Mouse (Mus musculus) lung, embryonic 15.5 days (tissue): Measurements from ENCODE around the gene Zfp212. TPM values are rescaled to one million over a fixed set of nuclear protein-coding genes. Genes with fewer than 3 reads are reported as not detected.
A peak's percentile ranks its signal among the peaks of the same experiment; 100 is the strongest.

ENCODE experiments used
- ATAC-seq: fragments of 200-750 bp; cut with Nextera tagmentation; 2 replicates; pipeline ENCODE4 v1.8.0; 2017; ENCODE audit warnings: moderate number of reproducible peaks, borderline replicate concordance; ENCODE audit not compliant: low FRiP score, low TSS enrichment; ENCODE audit errors: extremely low read depth
- H3K27ac ChIP-seq: fragments of 300-500 bp; sonication (generic); 2 replicates; pipeline ENCODE4 v1.5.1; 2015; ENCODE audit warnings: moderate library complexity, mild to moderate bottlenecking, inconsistent platforms
- H3K27me3 ChIP-seq: fragments of 300-500 bp; sonication (generic); 2 replicates; pipeline ENCODE4 v1.6.1; 2015; ENCODE audit warnings: inconsistent platforms
- H3K36me3 ChIP-seq: fragments of 300-500 bp; sonication (generic); 2 replicates; pipeline ENCODE4 v1.6.1; 2015; ENCODE audit warnings: inconsistent platforms
- H3K4me1 ChIP-seq: fragments of 300-500 bp; sonication (generic); 2 replicates; pipeline ENCODE4 v1.6.1; 2015; ENCODE audit warnings: inconsistent platforms
- H3K4me2 ChIP-seq: fragments of 300-500 bp; sonication (generic); 2 replicates; pipeline ENCODE4 v1.6.1; 2015; ENCODE audit warnings: inconsistent platforms, mild to moderate bottlenecking, moderate library complexity
- H3K4me3 ChIP-seq: fragments of 300-500 bp; sonication (generic); 2 replicates; pipeline ENCODE4 v1.5.1; 2015; ENCODE audit warnings: mild to moderate bottlenecking, inconsistent platforms
- H3K9ac ChIP-seq: fragments of 300-500 bp; sonication (generic); 2 replicates; pipeline ENCODE4 v1.6.1; 2015; ENCODE audit warnings: inconsistent platforms
- H3K9me3 ChIP-seq: fragments of 300-500 bp; sonication (generic); 2 replicates; pipeline ENCODE4 v1.6.1; 2016; ENCODE audit warnings: inconsistent platforms
- WGBS: fragments of 180-500 bp; shearing (Covaris S2); methylation state at CpG from one replicate; pipeline ENCODE4 v1.1.7; 2015; 5-methylcytosine and 5-hydroxymethylcytosine counted together
- polyA plus RNA-seq: library from polyadenylated mRNA; unstranded; fragments of >200 nt; fragmentation: Nextera tagmentation; extraction: Ambion mirVana; gene quantifications from 2 replicates; pipeline ENCODE4 v1.2.1, GENCODE M21; 2015

Gene Zfp212
- polyA plus RNA-seq, 1 experiment from 2014 or later, result 18.6 TPM

- H3K9me3 ChIP-seq, result 0 out of 2 replicates have a peak, but pooled peaks cover 3% of the 10 kb centered on the region
- peaks cover 88% of the 10 kb centered on the region for H3K36me3 ChIP-seq
- ATAC-seq, result no peak
- no peak overlapping the region for H3K9ac ChIP-seq
- no peak overlapping the region for H3K4me3 ChIP-seq
- H3K4me2 ChIP-seq, result no peak overlapping the region
- H3K27me3 ChIP-seq, result no peaks in the 10 kb centered on the region
- no peak overlapping the region for H3K27ac ChIP-seq
- H3K4me1 ChIP-seq, result no peaks in the 10 kb centered on the region
- 69% methylated on average over 19 of the region's 19 CpGs for WGBS
These were observed 15.9 kb upstream of the Zfp212 start for GRCm38 (mm10) chr6:47904361-47904760.

GRCm38 (mm10) chr6:47904917-47905695, 15.2 kb upstream of the Zfp212 start:
- no peak overlapping the region for H3K27ac ChIP-seq
- H3K9me3 ChIP-seq, result 0 out of 2 replicates have a peak, but pooled peaks cover 3% of the 10 kb centered on the region
- no peak overlapping the region for H3K9ac ChIP-seq
- ATAC-seq, result peak; percentile 19; the same call in 1 of the 2 replicates
- H3K36me3 ChIP-seq, result peaks cover 80% of the 10 kb centered on the region
- H3K4me2 ChIP-seq, result no peak overlapping the region
- H3K4me1 ChIP-seq, result no peaks in the 10 kb centered on the region
- WGBS, result 73% methylated on average over 44 of the region's 44 CpGs
- no peaks in the 10 kb centered on the region for H3K27me3 ChIP-seq
- no peak overlapping the region for H3K4me3 ChIP-seq

GRCm38 (mm10) chr6:47906326-47906725, 13.9 kb upstream of the Zfp212 start:
- Histone ChIP-seq H3K27me3 (no peaks in the 10 kb centered on the region), H3K4me3 (no peak overlapping the region), H3K9me3 (0 out of 2 replicates have a peak, but pooled peaks cover 3% of the 10 kb centered on the region), H3K9ac (no peak overlapping the region), H3K4me1 (no peaks in the 10 kb centered on the region), H3K36me3 (peaks cover 68% of the 10 kb centered on the region), H3K27ac (no peak overlapping the region), H3K4me2 (no peak overlapping the region)
- no peak for ATAC-seq
- WGBS, result 93% methylated on average over 5 of the region's 5 CpGs

GRCm38 (mm10) chr6:47909007-47909406, 11.3 kb upstream of the Zfp212 start:
- Histone ChIP-seq H3K4me3 (no peak overlapping the region), H3K9me3 (0 out of 2 replicates have a peak, but pooled peaks cover 3% of the 10 kb centered on the region), H3K36me3 (peaks cover 41% of the 10 kb centered on the region), H3K27ac (no peak overlapping the region), H3K4me2 (no peak overlapping the region), H3K27me3 (no peaks in the 10 kb centered on the region), H3K9ac (no peak overlapping the region), H3K4me1 (no peaks in the 10 kb centered on the region)
- WGBS, result 79% methylated on average over 1 of the region's 1 CpGs
- no peak for ATAC-seq

GRCm38 (mm10) chr6:47911650-47912049, 8.6 kb upstream of the Zfp212 start:
- Histone ChIP-seq H3K4me3 (no peak overlapping the region), H3K9me3 (no peaks in the 10 kb centered on the region), H3K27me3 (no peaks in the 10 kb centered on the region), H3K27ac (no peak overlapping the region), H3K36me3 (peaks cover 15% of the 10 kb centered on the region), H3K9ac (no peak overlapping the region), H3K4me1 (no peaks in the 10 kb centered on the region), H3K4me2 (no peak overlapping the region)
- no peak for ATAC-seq
- 46% methylated on average over 1 of the region's 1 CpGs for WGBS

- ATAC-seq, result no peak
- H3K4me1 ChIP-seq, result no peaks in the 10 kb centered on the region
- 48% methylated on average over 3 of the region's 3 CpGs for WGBS
These were observed 7.3 kb upstream of the Zfp212 start for GRCm38 (mm10) chr6:47912991-47913390.

GRCm38 (mm10) chr6:47917051-47917450, 3.2 kb upstream of the Zfp212 start:
- no peaks in the 10 kb centered on the region for H3K36me3 ChIP-seq

More at GRCm38 (mm10) chr6:47912991-47913390, 7.3 kb upstream of the Zfp212 start:
- no peaks in the 10 kb centered on the region for H3K9me3 ChIP-seq
- no peak overlapping the region for H3K27ac ChIP-seq
- H3K4me3 ChIP-seq, result no peak overlapping the region
- H3K9ac ChIP-seq, result no peak overlapping the region
- no peaks in the 10 kb centered on the region for H3K27me3 ChIP-seq
- 0 out of 2 replicates have a peak, but pooled peaks cover 3% of the 10 kb centered on the region for H3K36me3 ChIP-seq
- no peak overlapping the region for H3K4me2 ChIP-seq

GRCm38 (mm10) chr6:47918768-47919274, 1.5 kb upstream of the Zfp212 start:
- 57% methylated on average over 3 of the region's 3 CpGs for WGBS
- no peak for ATAC-seq
- no peak overlapping the region for H3K9ac ChIP-seq
- no peak overlapping the region for H3K4me3 ChIP-seq
- H3K27ac ChIP-seq, result no peak overlapping the region
- H3K27me3 ChIP-seq, result no peaks in the 10 kb centered on the region
- peaks cover 15% of the 10 kb centered on the region for H3K4me1 ChIP-seq
- H3K9me3 ChIP-seq, result no peaks in the 10 kb centered on the region
- H3K36me3 ChIP-seq, result no peaks in the 10 kb centered on the region
- no peak overlapping the region for H3K4me2 ChIP-seq

More at GRCm38 (mm10) chr6:47917051-47917450, 3.2 kb upstream of the Zfp212 start:
- H3K4me2 ChIP-seq, result no peak overlapping the region
- no peak for ATAC-seq
- no peak overlapping the region for H3K27ac ChIP-seq
- no peak overlapping the region for H3K4me3 ChIP-seq
- no peaks in the 10 kb centered on the region for H3K9me3 ChIP-seq
- 75% methylated on average over 5 of the region's 5 CpGs for WGBS
- no peak overlapping the region for H3K9ac ChIP-seq
- H3K27me3 ChIP-seq, result no peaks in the 10 kb centered on the region
- H3K4me1 ChIP-seq, result peaks cover 13% of the 10 kb centered on the region

- peak overlapping the region; percentile 98 for H3K27ac ChIP-seq
- H3K4me2 ChIP-seq, result peak overlapping the region; percentile 58
- H3K4me3 ChIP-seq, result peak overlapping the region; percentile 67
- H3K36me3 ChIP-seq, result no peaks in the 10 kb centered on the region
- peaks cover 15% of the 10 kb centered on the region for H3K4me1 ChIP-seq
- peak overlapping the region; percentile 71 for H3K9ac ChIP-seq
- H3K27me3 ChIP-seq, result no peaks in the 10 kb centered on the region
- no peak; the same call in 1 of the 2 replicates for ATAC-seq
- H3K9me3 ChIP-seq, result no peaks in the 10 kb centered on the region
- 28% methylated on average over 11 of the region's 11 CpGs for WGBS
These were observed 430 bp upstream of the Zfp212 start for GRCm38 (mm10) chr6:47919646-47920446.

- ATAC-seq, result no peak
- H3K9me3 ChIP-seq, result no peaks in the 10 kb centered on the region
- peak overlapping the region; percentile 55 for H3K4me3 ChIP-seq
- H3K27me3 ChIP-seq, result no peaks in the 10 kb centered on the region
- H3K36me3 ChIP-seq, result peaks cover 12% of the 10 kb centered on the region; the same call in 1 of the 2 replicates
- H3K27ac ChIP-seq, result peak overlapping the region; percentile 57; the same call in 1 of the 2 replicates
- 52% methylated on average over 12 of the region's 12 CpGs for WGBS
- H3K4me1 ChIP-seq, result peaks cover 13% of the 10 kb centered on the region; the same call in 1 of the 2 replicates
- H3K9ac ChIP-seq, result peak overlapping the region; percentile 71
- H3K4me2 ChIP-seq, result peak overlapping the region; percentile 95
These were observed 22.2 kb downstream of the Zfp212 start for GRCm38 (mm10) chr6:47942461-47942860.

- 9% methylated on average over 64 of the region's 64 CpGs for WGBS
- Histone ChIP-seq H3K4me1 (peaks cover 13% of the 10 kb centered on the region; the same call in 1 of the 2 replicates), H3K9ac (peak overlapping the region; percentile 71), H3K4me2 (peak overlapping the region; percentile 95), H3K27ac (peak overlapping the region; percentile 57), H3K27me3 (no peaks in the 10 kb centered on the region), H3K4me3 (peak overlapping the region; percentile 55), H3K9me3 (no peaks in the 10 kb centered on the region), H3K36me3 (peaks cover 12% of the 10 kb centered on the region; the same call in 1 of the 2 replicates)
- peak; percentile 90 for ATAC-seq
These were observed 22.9 kb downstream of the Zfp212 start for GRCm38 (mm10) chr6:47943021-47943691.
